Mouse (Mus musculus) midbrain, postnatal 0 days (tissue): Measurements from ENCODE around the gene Dagla. TPM values are rescaled to one million over a fixed set of nuclear protein-coding genes. Genes with fewer than 3 reads are reported as not detected.

Source experiments
- ATAC-seq: fragments of 200-750 bp; cut with Nextera tagmentation; 2 replicates; pipeline ENCODE4 v1.8.0; 2017; ENCODE audit warnings: moderate number of reproducible peaks, mild to moderate bottlenecking, moderate TSS enrichment, moderate library complexity; ENCODE audit not compliant: low FRiP score
- DNase-seq: peaks from one replicate; pipeline ENCODE4 v3.0.0-alpha.2; 2015; ENCODE audit warnings: low spot score
- H3K27ac ChIP-seq: fragments of 300-500 bp; sonication (generic); 2 replicates; pipeline ENCODE4 v1.5.1; 2014; ENCODE audit warnings: low read depth, mild to moderate bottlenecking, low read length, mixed read lengths
- H3K27me3 ChIP-seq: fragments of 300-500 bp; sonication (generic); 2 replicates; pipeline ENCODE4 v1.6.1; 2014; ENCODE audit warnings: low read length, control low read depth, mixed read lengths; ENCODE audit not compliant: insufficient read depth
- H3K36me3 ChIP-seq: fragments of 300-500 bp; sonication (generic); 2 replicates; pipeline ENCODE4 v1.6.1; 2014; ENCODE audit warnings: low read length, control low read depth, mixed read lengths; ENCODE audit not compliant: insufficient read depth
- H3K4me1 ChIP-seq: fragments of 300-500 bp; sonication (generic); 2 replicates; pipeline ENCODE4 v1.6.1; 2014; ENCODE audit warnings: mild to moderate bottlenecking, control low read depth, antibody characterized with exemption, low read length, mixed read lengths; ENCODE audit not compliant: insufficient read depth
- H3K4me2 ChIP-seq: fragments of 300-500 bp; sonication (generic); 2 replicates; pipeline ENCODE4 v1.6.1; 2014; ENCODE audit warnings: low read depth, mild to moderate bottlenecking, low read length, mixed read lengths; ENCODE audit not compliant: poor library complexity, severe bottlenecking
- H3K4me3 ChIP-seq: fragments of 300-500 bp; sonication (generic); 2 replicates; pipeline ENCODE4 v1.5.1; 2014; ENCODE audit warnings: low read depth, mild to moderate bottlenecking, low read length, moderate library complexity
- H3K9ac ChIP-seq: fragments of 300-500 bp; sonication (generic); replicated peaks from 2 replicates; pipeline ENCODE4 v1.6.1; 2014; ENCODE audit warnings: mild to moderate bottlenecking, low read length, moderate library complexity, mixed read lengths; ENCODE audit not compliant: poor library complexity, severe bottlenecking
- H3K9me3 ChIP-seq: fragments of 300-500 bp; sonication (generic); 2 replicates; pipeline ENCODE4 v1.6.1; 2016; ENCODE audit warnings: low read length, control low read depth
- CTCF ChIP-seq: IDR thresholded peaks from 2 replicates; pipeline ENCODE4 v1.5.1; 2016; ENCODE audit warnings: antibody characterized with exemption, mild to moderate bottlenecking
- whole genome bisulfite sequencing: fragments of 180-500 bp; shearing (Covaris S2); extraction: QIAGEN DNeasy Blood & Tissue Kit; methylation state at CpG from one replicate; pipeline ENCODE4 v1.1.7; 2014; 5-methylcytosine and 5-hydroxymethylcytosine counted together
- polyA plus RNA-seq: library from polyadenylated mRNA; unstranded; fragments of >200 nt; fragmentation: Nextera tagmentation; extraction: Ambion mirVana; gene quantifications from 2 replicates; pipeline ENCODE4 v1.2.1, GENCODE M21; 2015
- total RNA-seq: library from RNA; depleted of rRNA; stranded (reverse); fragments of >200 nt; gene quantifications from 2 replicates; pipeline ENCODE4 v1.2.3, GENCODE M21; 2014

Gene Dagla
- total and polyA plus RNA-seq, 2 experiments from 2014 or later = 13.7 to 40.8 TPM

DNA sequence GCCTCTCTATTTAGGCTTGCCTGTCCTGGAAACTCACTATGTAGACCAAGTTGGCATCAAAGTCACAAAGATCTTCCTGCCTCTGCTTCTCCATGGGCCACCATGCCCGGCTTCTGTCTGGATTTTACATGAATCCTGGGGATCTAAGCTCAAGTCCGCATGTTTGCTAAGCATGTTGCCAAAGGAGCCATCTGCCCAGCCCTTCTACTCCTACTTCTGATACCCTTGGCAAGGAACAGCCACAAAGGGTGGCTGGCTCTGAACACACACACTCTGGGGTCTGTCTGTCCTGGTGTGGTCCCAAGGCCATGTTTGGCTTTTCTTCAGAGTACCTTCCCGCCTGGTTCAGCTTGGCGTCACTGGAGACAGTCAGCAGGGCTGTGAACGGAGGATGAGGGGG, 2.7 kb upstream of the Dagla start:
- H3K27ac ChIP-seq = no peak overlapping the region
- 75% methylated on average over 5 of the region's 5 CpGs for WGBS
- H3K4me2 ChIP-seq = no peak overlapping the region
- DNase-seq (no peak), ATAC-seq (no peak)
- TF ChIP-seq CTCF = no peak
- no peak overlapping the region for H3K4me3 ChIP-seq
- H3K27me3 ChIP-seq = no peaks in the 10 kb centered on the region
- peaks cover 13% of the 10 kb centered on the region; the same call in 1 of the 2 replicates for H3K4me1 ChIP-seq
- no peaks in the 10 kb centered on the region for H3K9me3 ChIP-seq
- no peaks in the 10 kb centered on the region for H3K36me3 ChIP-seq
- no peak overlapping the region for H3K9ac ChIP-seq

DNA sequence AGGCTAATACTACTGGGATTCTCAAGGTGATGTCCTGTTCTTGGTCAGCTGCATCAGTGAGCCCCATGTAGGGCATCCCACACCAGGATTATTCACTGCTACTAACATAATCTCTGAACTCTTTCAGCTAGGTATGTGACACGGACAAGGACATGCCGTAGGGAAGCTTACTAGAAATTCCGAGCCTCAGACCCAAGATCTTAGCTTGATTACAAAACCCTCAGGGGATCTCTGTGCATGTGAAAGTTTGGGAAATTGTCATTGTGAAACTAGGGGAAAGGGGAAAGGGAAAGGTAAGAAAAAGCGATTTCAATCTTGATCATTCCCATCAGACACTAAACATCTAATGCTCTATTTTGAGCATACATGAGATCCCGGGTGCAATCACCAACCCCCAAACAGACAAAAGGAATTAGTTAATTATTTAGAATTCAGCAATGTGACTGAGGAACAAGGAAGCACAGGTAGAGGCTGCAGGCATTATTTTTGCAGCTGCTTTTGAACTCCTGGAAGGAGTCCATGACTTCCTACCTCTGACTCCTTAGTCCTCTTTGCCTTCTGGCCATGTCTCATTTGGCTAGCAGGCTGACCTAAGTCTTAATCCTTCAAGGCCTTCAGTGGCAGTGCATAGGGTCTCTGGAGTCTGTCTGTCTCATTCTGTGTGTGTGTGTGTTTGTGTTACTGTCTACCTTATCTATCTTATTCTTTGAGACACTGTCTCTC, 2.0 kb upstream of the Dagla start:
- TF ChIP-seq CTCF = no peak
- Histone ChIP-seq H3K9ac (no peak overlapping the region), H3K4me1 (peaks cover 13% of the 10 kb centered on the region; the same call in 1 of the 2 replicates), H3K4me3 (no peak overlapping the region), H3K27ac (no peak overlapping the region), H3K27me3 (no peaks in the 10 kb centered on the region), H3K4me2 (no peak overlapping the region), H3K9me3 (no peaks in the 10 kb centered on the region), H3K36me3 (no peaks in the 10 kb centered on the region)
- ATAC-seq = no peak
- no peak for DNase-seq
- WGBS = 91% methylated on average over 5 of the region's 5 CpGs

DNA sequence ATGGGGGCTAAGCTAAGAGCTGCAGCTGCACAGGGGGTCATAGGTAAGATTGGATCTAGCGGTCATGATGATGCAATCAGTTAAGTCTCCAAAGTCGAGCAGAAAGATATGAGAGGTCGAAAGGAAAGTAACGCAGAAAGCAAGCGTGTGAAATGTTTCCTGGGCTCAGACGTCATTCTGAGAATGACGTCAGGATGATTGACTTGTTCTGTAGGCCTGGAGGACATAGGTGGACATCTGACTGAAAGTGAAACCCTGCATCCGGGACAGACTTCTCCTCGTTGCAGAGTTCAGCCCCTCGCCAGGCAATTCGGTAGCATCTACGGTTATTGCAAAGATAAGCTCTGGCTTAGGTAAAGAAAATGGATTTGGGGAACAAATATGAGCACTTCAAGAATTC, 963 bp upstream of the Dagla start:
- Histone ChIP-seq H3K36me3 (no peaks in the 10 kb centered on the region), H3K27ac (no peak overlapping the region; the same call in 1 of the 2 replicates), H3K4me2 (no peak overlapping the region), H3K4me3 (no peak overlapping the region), H3K9me3 (no peaks in the 10 kb centered on the region), H3K9ac (0 out of 2 replicates have a peak overlapping the region, but pooled peaks have one; percentile 86), H3K27me3 (no peaks in the 10 kb centered on the region), H3K4me1 (peaks cover 13% of the 10 kb centered on the region; the same call in 1 of the 2 replicates)
- ATAC-seq (no peak), DNase-seq (no peak)
- WGBS = 81% methylated on average over 12 of the region's 12 CpGs
- no peak for TF ChIP-seq CTCF

DNA sequence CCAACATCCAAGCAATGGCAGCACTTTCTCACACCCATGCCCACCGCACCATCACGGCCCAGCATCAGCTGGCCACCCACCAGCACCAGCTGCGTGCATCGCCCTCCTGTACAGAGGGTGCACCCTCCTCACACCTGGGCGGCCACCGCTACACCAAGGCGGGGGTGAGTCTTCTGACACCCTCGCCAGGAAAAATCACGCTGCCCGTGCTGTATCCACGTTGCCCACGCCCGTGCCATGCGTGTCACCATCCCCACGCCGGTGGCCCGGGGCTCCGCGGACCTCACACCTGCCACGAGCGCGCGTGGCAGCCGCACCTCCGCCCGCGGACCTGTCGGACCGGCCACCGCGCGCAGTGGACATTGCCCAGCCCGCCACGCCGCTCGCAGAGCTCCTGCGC, 282 bp downstream of the Dagla start:
- Histone ChIP-seq H3K27ac (0 out of 2 replicates have a peak overlapping the region, but pooled peaks have one; percentile 7), H3K4me2 (peak overlapping the region; percentile 73), H3K9me3 (no peaks in the 10 kb centered on the region), H3K4me3 (peak overlapping the region; percentile 60), H3K36me3 (no peaks in the 10 kb centered on the region), H3K27me3 (no peaks in the 10 kb centered on the region), H3K4me1 (peaks cover 13% of the 10 kb centered on the region; the same call in 1 of the 2 replicates), H3K9ac (peak overlapping the region; percentile 86)
- no peak for TF ChIP-seq CTCF
- WGBS = 2% methylated on average over 29 of the region's 37 CpGs
- DNase-seq = no peak
- ATAC-seq = peak; percentile 65

DNA sequence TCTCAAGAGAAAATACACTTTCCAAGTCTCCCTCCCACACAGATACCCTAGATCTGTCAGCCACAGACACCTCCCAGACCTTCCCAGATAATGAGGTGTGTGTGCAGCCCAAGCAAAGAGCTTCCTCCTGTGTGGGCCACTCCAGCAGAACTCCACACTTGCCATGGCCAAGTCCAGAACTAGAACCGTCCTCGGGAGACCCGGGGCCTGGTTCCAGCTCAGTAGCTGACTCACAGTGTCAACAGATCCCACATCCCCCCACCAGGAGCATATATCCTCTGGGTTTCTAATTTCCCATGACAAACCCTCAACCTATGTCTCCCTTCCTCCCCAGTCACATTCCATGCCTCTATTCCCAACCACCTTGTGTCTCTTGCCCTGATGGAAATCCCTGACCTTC, 1.8 kb downstream of the Dagla start:
- DNase-seq = no peak

DNA sequence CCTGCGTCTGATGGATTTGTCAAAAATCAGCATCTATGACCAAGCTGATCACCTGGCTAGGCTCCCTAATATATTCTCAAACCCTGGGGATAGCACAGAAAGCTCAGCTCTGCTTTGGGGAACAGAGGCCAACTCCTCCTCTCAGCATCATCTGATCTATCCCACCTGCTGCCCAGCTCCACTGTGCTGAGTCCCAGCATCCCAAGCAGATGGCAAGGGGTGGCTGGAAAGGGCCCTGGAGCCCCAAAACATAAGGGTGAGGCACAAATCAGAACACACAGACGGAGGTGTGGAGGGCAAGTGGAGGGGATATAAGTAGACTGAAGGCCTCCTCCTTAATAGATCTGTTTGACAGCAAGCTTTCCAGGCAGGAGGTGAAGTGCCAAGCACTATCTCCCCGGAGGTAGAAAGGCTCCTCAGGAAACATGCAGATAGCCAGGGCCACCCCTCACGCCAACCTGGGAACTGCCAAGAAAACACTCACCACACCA, 2.8 kb downstream of the Dagla start:
- peaks cover 13% of the 10 kb centered on the region; the same call in 1 of the 2 replicates for H3K4me1 ChIP-seq
- H3K9me3 ChIP-seq = no peaks in the 10 kb centered on the region
- no peaks in the 10 kb centered on the region for H3K27me3 ChIP-seq
- no peak overlapping the region for H3K4me2 ChIP-seq
- DNase-seq = no peak
- TF ChIP-seq CTCF = no peak
- WGBS = 87% methylated on average over 4 of the region's 4 CpGs
- ATAC-seq = no peak
- no peak overlapping the region for H3K9ac ChIP-seq
- no peak overlapping the region for H3K27ac ChIP-seq
- H3K4me3 ChIP-seq = no peak overlapping the region
- no peaks in the 10 kb centered on the region for H3K36me3 ChIP-seq

More for the DNA sequence above, 1.8 kb downstream of the Dagla start:
- 89% methylated on average over 3 of the region's 3 CpGs for WGBS
- Histone ChIP-seq H3K27ac (no peak overlapping the region), H3K9me3 (no peaks in the 10 kb centered on the region), H3K4me3 (no peak overlapping the region), H3K27me3 (no peaks in the 10 kb centered on the region), H3K9ac (no peak overlapping the region), H3K36me3 (no peaks in the 10 kb centered on the region), H3K4me2 (peak overlapping the region; percentile 73), H3K4me1 (peaks cover 13% of the 10 kb centered on the region; the same call in 1 of the 2 replicates)
- TF ChIP-seq CTCF = no peak
- ATAC-seq = no peak
